Comparison of ENCODE assay signal across 13 mouse cellular contexts in the genomic region with DNA sequence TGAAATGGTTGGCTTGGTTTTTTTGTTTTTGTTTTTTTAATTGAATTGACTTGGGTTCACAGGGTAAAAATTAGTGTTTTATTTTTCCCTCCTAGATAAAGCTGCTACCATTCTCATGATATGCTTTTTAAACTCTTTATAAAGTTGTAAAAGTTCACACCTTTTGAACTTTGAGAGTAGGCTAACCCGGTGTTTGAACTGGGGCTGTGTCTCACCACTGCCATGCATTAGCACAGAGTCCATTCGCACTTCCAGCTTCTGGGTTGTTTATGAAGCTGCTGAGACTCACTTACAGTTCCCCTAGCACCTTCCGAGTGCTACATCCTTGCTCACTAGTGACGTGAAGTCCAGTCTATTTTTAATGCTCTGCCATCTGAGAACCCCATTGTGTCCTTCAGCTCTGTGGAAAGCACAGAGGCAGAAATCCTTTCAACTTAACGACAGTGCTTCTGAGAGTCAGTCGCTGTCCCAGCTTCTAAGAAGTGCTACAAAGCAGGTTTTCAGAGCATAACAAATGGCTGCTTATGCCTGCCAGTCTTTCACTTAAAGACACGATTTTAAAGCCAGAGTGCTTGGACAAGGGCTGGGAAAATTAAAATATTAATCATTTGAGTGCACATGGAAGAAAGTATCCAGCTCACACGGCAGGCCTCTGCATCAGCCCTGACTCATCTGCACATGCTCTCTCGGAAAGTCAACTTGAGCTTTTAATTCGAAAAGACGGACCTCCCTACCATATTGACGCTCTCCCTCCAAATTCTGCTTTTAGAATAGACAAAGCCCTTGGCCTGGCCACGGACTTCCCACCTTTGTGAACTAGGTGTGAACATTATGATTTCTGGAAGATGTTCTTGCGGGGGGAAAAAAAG. TPM values are rescaled to one million over a fixed set of nuclear protein-coding genes. Genes with fewer than 3 reads are reported as not detected.
A peak's percentile ranks its signal among the peaks of the same experiment; 100 is the strongest.
DNase-seq lines count a peak whose midpoint lies in the region; ATAC-seq lines count a peak whose summit lies in the region.
"Had no signal": no experiment of that assay in that cellular context is flagged by ENCODE, and none has a peak within 500 bp of the region (broad histone marks: within the 10 kb centered on the region; RNA-seq: fewer than 3 reads in every experiment).

No protein-coding gene starts in this region.

- DNase-seq in heart, embryonic 10.5 days (ENCODE audit: low spot score) = no peak
- no peak for DNase-seq in heart, postnatal 10 days
- no peak for DNase-seq in limb, embryonic 10.5 days (ENCODE audit: low spot score)
- peak; percentile 14 for DNase-seq in forelimb bud, embryonic 11.5 days (ENCODE audit: low read depth, low spot score)
- peak; percentile 22 for DNase-seq in retina, embryonic 14.5 days (ENCODE audit: low spot score)
- no peak for DNase-seq in layer of hippocampus, adult 18-20 months (ENCODE audit: low spot score in 2 of 2)
- no peak for DNase-seq in adrenal gland, postnatal 10 days
- DNase-seq: cerebellum, adult 9-10 months; layer of hippocampus, adult 9-11 months; lung, adult 2 months had no signal

- no peak for ATAC-seq in limb, embryonic 12.5 days (ENCODE audit: insufficient number of reproducible peaks, insufficient read depth, low FRiP score, low TSS enrichment, low read depth)

- H3K36me3 ChIP-seq in heart, embryonic 10.5 days = no peaks in the 10 kb centered on the region
- H3K36me3 ChIP-seq in limb, embryonic 12.5 days = no peaks in the 10 kb centered on the region
- H3K36me3 ChIP-seq in limb, embryonic 10.5 days = no peaks in the 10 kb centered on the region
- H3K36me3 ChIP-seq: embryonic facial prominence, embryonic 10.5 days; heart, embryonic 15.5 days had no signal

- H3K4me2 ChIP-seq in limb, embryonic 12.5 days = no peak overlapping the region
- H3K4me2 ChIP-seq: heart, embryonic 15.5 days had no signal

- peaks cover 8% of the 10 kb centered on the region; the same call in 1 of the 2 replicates for H3K4me1 ChIP-seq in heart, embryonic 10.5 days
- H3K4me1 ChIP-seq in limb, embryonic 12.5 days (replicated peaks) = peaks cover 24% of the 10 kb centered on the region
- peaks cover 28% of the 10 kb centered on the region for H3K4me1 ChIP-seq in limb, embryonic 10.5 days
- H3K4me1 ChIP-seq: heart, embryonic 15.5 days had no signal

- intact Hi-C loops in heart, postnatal 10 days (cut with DNase I) = no loop called here

- H3K27ac ChIP-seq in heart, embryonic 10.5 days = peak overlapping the region; percentile 11; the same call in 1 of the 2 replicates
- H3K27ac ChIP-seq in limb, embryonic 12.5 days = peak overlapping the region; percentile 5; the same call in 1 of the 2 replicates
- H3K27ac ChIP-seq in limb, embryonic 10.5 days = no peak overlapping the region
- H3K27ac ChIP-seq: embryonic facial prominence, embryonic 10.5 days; heart, embryonic 15.5 days had no signal

- 59% methylated on average over 14 of the region's 14 CpGs for WGBS in heart, embryonic 10.5 days
- 56% methylated on average over 14 of the region's 14 CpGs for WGBS in limb, embryonic 12.5 days
- WGBS in limb, embryonic 10.5 days = 66% methylated on average over 14 of the region's 14 CpGs

- H3K4me3 ChIP-seq in heart, embryonic 10.5 days = no peak overlapping the region
- H3K4me3 ChIP-seq in limb, embryonic 12.5 days (replicated peaks) = no peak overlapping the region
- H3K4me3 ChIP-seq in limb, embryonic 10.5 days = no peak overlapping the region
- H3K4me3 ChIP-seq: embryonic facial prominence, embryonic 10.5 days; heart, embryonic 15.5 days had no signal

- H3K9ac ChIP-seq in limb, embryonic 12.5 days (replicated peaks) = no peak overlapping the region
- H3K9ac ChIP-seq: heart, embryonic 15.5 days had no signal

- H3K9me3 ChIP-seq in heart, embryonic 10.5 days = no peaks in the 10 kb centered on the region
- no peaks in the 10 kb centered on the region for H3K9me3 ChIP-seq in limb, embryonic 12.5 days
- no peaks in the 10 kb centered on the region for H3K9me3 ChIP-seq in limb, embryonic 10.5 days (replicated peaks)
- H3K9me3 ChIP-seq: embryonic facial prominence, embryonic 10.5 days; heart, embryonic 15.5 days had no signal

- no peaks in the 10 kb centered on the region for H3K27me3 ChIP-seq in heart, embryonic 10.5 days (ENCODE audit: insufficient read depth, poor library complexity, severe bottlenecking)
- H3K27me3 ChIP-seq in limb, embryonic 12.5 days = no peaks in the 10 kb centered on the region
- no peaks in the 10 kb centered on the region for H3K27me3 ChIP-seq in limb, embryonic 10.5 days (ENCODE audit: low read depth, poor library complexity, severe bottlenecking)
- H3K27me3 ChIP-seq: heart, embryonic 15.5 days had no signal

RNA-seq across cellular contexts. Expression of a gene that starts 34.1 kb away (rescaled TPM):
- 0.10 and 0.35 TPM in 2 replicates for polyA plus RNA-seq in heart, embryonic 10.5 days (2016; fragmentation: Nextera tagmentation; extraction: Ambion mirVana)
- total RNA-seq in heart, postnatal 10 days (2021) = 1 to 10 TPM; 1.9 to 2.1 TPM
- 0.44 and 0.84 TPM in 2 replicates for polyA plus RNA-seq in limb, embryonic 12.5 days (2016; fragmentation: Nextera tagmentation; extraction: Ambion mirVana)
- polyA plus RNA-seq in limb, embryonic 10.5 days (2016; fragmentation: Nextera tagmentation; extraction: Ambion mirVana) = 0.11 and 0.31 TPM in 2 replicates
- total RNA-seq in layer of hippocampus, adult 18-20 months (2021) = 1 to 10 TPM; 1.8 to 2.3 TPM
- total RNA-seq in adrenal gland, postnatal 10 days (2021) = 1 to 10 TPM; 2.9 to 3.3 TPM

Comparison
In these comparisons a context has a peak if more than half of its experiments do, and no peak if none do; other contexts are left out.
1. DNase-seq: peak in forelimb bud, embryonic 11.5 days (single experiment) and retina, embryonic 14.5 days (single experiment); none in heart, embryonic 10.5 days (single experiment), heart, postnatal 10 days (0 of 2), limb, embryonic 10.5 days (single experiment), layer of hippocampus, adult 18-20 months (0 of 2) and adrenal gland, postnatal 10 days (single experiment).